Mouse (Mus musculus): ENCODE results near the gene Wdr1. TPM values are rescaled to one million over a fixed set of nuclear protein-coding genes. Genes with fewer than 3 reads are reported as not detected.

The Wdr1 gene
- polyA plus RNA-seq, 1 experiment from 2014 or later = 252 TPM

DNA sequence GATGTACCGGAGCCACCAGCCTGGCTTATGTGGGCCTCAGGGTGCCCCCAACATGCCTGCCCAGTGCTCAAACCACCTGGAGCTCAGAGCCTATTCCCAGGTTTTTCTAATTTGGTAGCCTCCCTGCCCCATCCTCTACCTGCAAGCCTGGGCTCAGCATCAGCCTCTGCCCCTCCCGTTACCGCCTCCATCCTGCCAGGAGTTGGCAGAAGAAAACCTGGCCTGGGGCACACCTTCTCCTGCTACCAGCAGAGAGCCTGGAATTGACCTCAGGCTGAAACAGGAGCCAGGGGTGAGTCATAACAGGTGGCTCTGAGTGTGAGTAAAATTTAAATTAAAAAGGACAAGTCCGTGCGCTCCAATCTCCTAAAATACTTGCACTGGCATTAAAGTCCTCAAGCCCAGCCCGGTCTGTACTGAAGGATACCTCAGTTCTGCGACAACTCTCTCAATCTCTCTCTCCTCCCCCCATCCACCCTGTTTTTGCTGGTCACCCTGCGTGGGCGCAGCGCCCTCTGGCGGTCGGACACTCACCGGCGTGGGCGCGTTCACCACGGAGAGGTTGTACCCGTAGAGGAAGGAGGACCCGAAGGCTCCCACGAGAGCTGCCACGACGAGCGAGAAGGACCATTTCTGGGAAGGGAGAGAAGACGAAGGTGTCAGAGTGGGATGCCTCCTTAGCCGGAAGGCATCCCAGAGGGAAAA, 86.0 kb downstream of the Wdr1 start:
- Histone ChIP-seq H3K27ac (replicated peaks in 1 of 2; ENCODE audit: control insufficient read depth in 1 of 2, insufficient read depth in 1 of 2, low read depth in 2 of 2, low read length in 2 of 2) (no peak overlapping the region), H3K4me3 (ENCODE audit: control insufficient read depth in 1 of 2, insufficient read depth in 1 of 2, low read depth in 1 of 2, low read length in 2 of 2) (no peak overlapping the region), H3K9me3 (ENCODE audit: control insufficient read depth, low read length) (no peaks in the 10 kb centered on the region), H3K9ac (ENCODE audit: low read length) (no peak overlapping the region), H3K4me2 (ENCODE audit: low read length) (no peak overlapping the region), H3K27me3 (ENCODE audit: control insufficient read depth, insufficient read depth, low read length) (no peaks in the 10 kb centered on the region), H3K4me1 (ENCODE audit: control insufficient read depth in 2 of 2, insufficient read depth in 2 of 2, low read length in 2 of 2) (peaks cover 6 to 8% of the 10 kb centered on the region in 2 experiments; a peak in 3 of 4 replicates), H3K36me3 (ENCODE audit: control insufficient read depth, insufficient read depth, low read length) (no peaks in the 10 kb centered on the region)
- no peak for ATAC-seq (ENCODE audit: insufficient number of reproducible peaks, insufficient read depth, low FRiP score, low read depth)
- 83% methylated on average over 25 of the region's 25 CpGs for WGBS

Other genes with a start within 250 kb of the Wdr1 start
- not detected in 2 replicates for gene Drd5, start 243.9 kb downstream of the Wdr1 start, polyA plus RNA-seq (2014; fragmentation: Nextera tagmentation; extraction: Ambion mirVana)
- 0.32 and 0.35 TPM in 2 replicates for gene Slc2a9, start 60.1 kb downstream of the Wdr1 start, polyA plus RNA-seq (2014; fragmentation: Nextera tagmentation; extraction: Ambion mirVana)
- gene Zfp518b, start 121.6 kb upstream of the Wdr1 start, polyA plus RNA-seq (2014; fragmentation: Nextera tagmentation; extraction: Ambion mirVana) = 9.3 and 9.4 TPM in 2 replicates

All from heart, embryonic 14.5 days (tissue).